Mouse (Mus musculus) megakaryocyte, embryonic 14.5 days (primary cell): ENCODE measurements around the gene Rad23b. TPM values are rescaled to one million over a fixed set of nuclear protein-coding genes. Genes with fewer than 3 reads are reported as not detected.
"Not testable (repeated sequence)": the region's sequence is repeated elsewhere in the genome, so short reads cannot be mapped to it uniquely, and the experiment has no call there.

ENCODE experiments used
- H3K27me3 ChIP-seq: replicated peaks from 2 replicates; pipeline ENCODE3; 2012; ENCODE audit warnings: inconsistent platforms
- H3K36me3 ChIP-seq: replicated peaks from 2 replicates; pipeline ENCODE3; 2012; ENCODE audit warnings: low read length, inconsistent platforms, mixed read lengths
- H3K4me1 ChIP-seq: 2 replicates; pipeline ENCODE4 v1.6.1; 2012; ENCODE audit warnings: inconsistent platforms
- H3K4me3 ChIP-seq: replicated peaks from 2 replicates; pipeline ENCODE3; 2012; ENCODE audit warnings: moderate library complexity, mild to moderate bottlenecking, inconsistent platforms
- H3K9me3 ChIP-seq: 2 replicates; pipeline ENCODE4 v1.6.1; 2012; ENCODE audit warnings: inconsistent platforms
- FLI1 ChIP-seq: IDR thresholded peaks from 2 replicates; pipeline ENCODE4 v1.6.1; 2012; ENCODE audit warnings: low read length, inconsistent platforms, mixed read lengths
- GATA1 ChIP-seq: IDR thresholded peaks from 3 replicates; pipeline ENCODE4 v1.6.1; 2012; ENCODE audit warnings: mixed read lengths, low read length, inconsistent platforms, borderline replicate concordance
- polyA plus RNA-seq: library from polyadenylated mRNA; stranded (reverse); fragments of >175 nt; gene quantifications from 2 replicates; pipeline ENCODE4 v1.2.3, GENCODE M21; 2012; ENCODE audit warnings: low replicate concordance; ENCODE audit not compliant: insufficient read depth

Gene Rad23b
- polyA plus RNA-seq = 224 and 243 TPM in 2 replicates

- Histone ChIP-seq H3K4me1 (peaks cover 46% of the 10 kb centered on the region), H3K9me3 (no peaks in the 10 kb centered on the region), H3K36me3 (no peaks in the 10 kb centered on the region), H3K27me3 (no peaks in the 10 kb centered on the region), H3K4me3 (peak within 1 kb of the TSS; percentile 93)
- TF ChIP-seq GATA1 (no peak), FLI1 (no peak)
These were observed at the start of gene Rad23b for GRCm38 (mm10) chr4:55349452-55350218. TSS of gene Rad23b (plus strand) at chr4:55350043.

- Histone ChIP-seq H3K9me3 (peaks cover 24% of the 10 kb centered on the region), H3K4me3 (no peak overlapping the region), H3K36me3 (no peaks in the 10 kb centered on the region), H3K4me1 (no peaks in the 10 kb centered on the region), H3K27me3 (peaks cover 4% of the 10 kb centered on the region)
- TF ChIP-seq FLI1 (no peak), GATA1 (no peak)
These were observed 45.7 kb upstream of the Rad23b start for GRCm38 (mm10) chr4:55304121-55304520.

GRCm38 (mm10) chr4:55306636-55307035 is 43.2 kb upstream of the Rad23b start:
- H3K9me3 ChIP-seq = peaks cover 24% of the 10 kb centered on the region
- no peaks in the 10 kb centered on the region for H3K4me1 ChIP-seq
- H3K27me3 ChIP-seq = peaks cover 4% of the 10 kb centered on the region
- H3K36me3 ChIP-seq = no peaks in the 10 kb centered on the region
- TF ChIP-seq FLI1 (no peak), GATA1 (no peak)
- no peak overlapping the region for H3K4me3 ChIP-seq

- Histone ChIP-seq H3K36me3 (no peaks in the 10 kb centered on the region), H3K4me1 (no peaks in the 10 kb centered on the region; the same call in 1 of the 2 replicates), H3K27me3 (no peaks in the 10 kb centered on the region), H3K9me3 (no peaks in the 10 kb centered on the region), H3K4me3 (no peak overlapping the region)
- TF ChIP-seq GATA1 = no peak
- TF ChIP-seq FLI1 = no peak
These were observed 33.1 kb upstream of the Rad23b start for GRCm38 (mm10) chr4:55316726-55317125.

- not testable (repeated sequence) for H3K9me3 ChIP-seq, H3K27me3 ChIP-seq, H3K4me3 ChIP-seq, H3K4me1 ChIP-seq, H3K36me3 ChIP-seq
These were observed 31.5 kb upstream of the Rad23b start for GRCm38 (mm10) chr4:55318350-55318749.

GRCm38 (mm10) chr4:55325786-55326518 is 23.9 kb upstream of the Rad23b start:
- Histone ChIP-seq H3K4me1 (peaks cover 25% of the 10 kb centered on the region), H3K36me3 (no peaks in the 10 kb centered on the region)
- no peak for TF ChIP-seq FLI1

GRCm38 (mm10) chr4:55327508-55327907 is 22.3 kb upstream of the Rad23b start:
- TF ChIP-seq FLI1 (no peak), GATA1 (no peak)
- Histone ChIP-seq H3K9me3 (no peaks in the 10 kb centered on the region), H3K27me3 (no peaks in the 10 kb centered on the region), H3K36me3 (no peaks in the 10 kb centered on the region), H3K4me1 (peaks cover 25% of the 10 kb centered on the region), H3K4me3 (peak overlapping the region; percentile 62)

More at GRCm38 (mm10) chr4:55325786-55326518, 23.9 kb upstream of the Rad23b start:
- H3K4me3 ChIP-seq = no peak overlapping the region
- H3K9me3 ChIP-seq = no peaks in the 10 kb centered on the region
- no peaks in the 10 kb centered on the region for H3K27me3 ChIP-seq

- no peaks in the 10 kb centered on the region for H3K27me3 ChIP-seq
- H3K36me3 ChIP-seq = no peaks in the 10 kb centered on the region
- H3K4me1 ChIP-seq = peaks cover 25% of the 10 kb centered on the region
- H3K4me3 ChIP-seq = no peak overlapping the region
- TF ChIP-seq GATA1 (no peak), FLI1 (no peak)
- no peaks in the 10 kb centered on the region for H3K9me3 ChIP-seq
These were observed 21.4 kb upstream of the Rad23b start for GRCm38 (mm10) chr4:55328471-55328870.

- peaks cover 25% of the 10 kb centered on the region for H3K4me1 ChIP-seq
- not testable (repeated sequence) for H3K9me3 ChIP-seq, H3K27me3 ChIP-seq, H3K4me3 ChIP-seq, H3K36me3 ChIP-seq
These were observed 20.9 kb upstream of the Rad23b start for GRCm38 (mm10) chr4:55328928-55329327.

GRCm38 (mm10) chr4:55329621-55330346 is 20.1 kb upstream of the Rad23b start:
- Histone ChIP-seq H3K27me3 (no peaks in the 10 kb centered on the region), H3K9me3 (no peaks in the 10 kb centered on the region), H3K4me3 (no peak overlapping the region), H3K36me3 (no peaks in the 10 kb centered on the region), H3K4me1 (peaks cover 25% of the 10 kb centered on the region)
- TF ChIP-seq GATA1 (no peak), FLI1 (no peak)
